Mouse (Mus musculus) erythroblast, embryonic 14.5 days (primary cell): ENCODE results near the gene Ccdc162.
"Not testable (repeated sequence)": the region's sequence is repeated elsewhere in the genome, so short reads cannot be mapped to it uniquely, and the experiment has no call there.

Experiments used
- GATA1 ChIP-seq: IDR thresholded peaks from 2 replicates; pipeline ENCODE4 v1.6.1; 2012; ENCODE audit warnings: low read length, inconsistent platforms, mixed read lengths
- TAL1 ChIP-seq: IDR thresholded peaks from 3 replicates; pipeline ENCODE4 v1.6.1; 2012; ENCODE audit warnings: low read length, inconsistent platforms, mixed read lengths

- TF ChIP-seq GATA1, TAL1: not testable (repeated sequence)
These were observed 60.8 kb downstream of the Ccdc162 start for GRCm38 (mm10) chr10:41655684-41656083.
